Mouse (Mus musculus): Measurements from ENCODE around the gene Macrod2.

- TF ChIP-seq CTCF (IDR thresholded peaks at IDR 0.05; ENCODE audit: control insufficient read depth, insufficient read depth, insufficient read length): no peak
- no peak for TF ChIP-seq MYOG (IDR thresholded peaks at IDR 0.05; ENCODE audit: control insufficient read depth, extremely low read depth, insufficient read length)
- no peak for TF ChIP-seq MAX (IDR thresholded peaks at IDR 0.05)
- TF ChIP-seq USF1 (IDR thresholded peaks at IDR 0.05; ENCODE audit: low read depth): no peak
- no peak for TF ChIP-seq MYOD1 (IDR thresholded peaks at IDR 0.05; ENCODE audit: control insufficient read depth, insufficient read length, low read depth)
- no peak for TF ChIP-seq FOSL1 (IDR thresholded peaks at IDR 0.05; ENCODE audit: insufficient read depth, low read length, poor library complexity, severe bottlenecking)
- no peak for TF ChIP-seq CEBPB (IDR thresholded peaks at IDR 0.05; ENCODE audit: low read depth)
Observed at GRCm38 (mm10) chr2:140912931-140913330, 517.8 kb downstream of the Macrod2 start.

Measured in C2C12 (cell line).